Mouse (Mus musculus) liver, embryonic 14.5 days (tissue): ENCODE measurements at regions not wholly inside any gene's neighbourhood (a gene's known extent, or its start where the extent isn't known, plus 50 kb on each side); places are given as distances from the start of the nearest gene placed in this dataset.
A peak's percentile ranks its signal among the peaks of the same experiment; 100 is the strongest.

Experiments
- ATAC-seq: fragments of 200-750 bp; cut with Nextera tagmentation; 2 replicates; pipeline ENCODE4 v1.8.0; 2017; ENCODE audit warnings: moderate number of reproducible peaks, mild to moderate bottlenecking, moderate library complexity; ENCODE audit not compliant: insufficient read depth
- DNase-seq, 3 experiments: peaks; one replicate each; pipeline ENCODE4 v3.0.0-alpha.2; 2012 to 2013; ENCODE audit warnings: low read depth in 3 of 3, low spot score in 3 of 3
- H3K27ac ChIP-seq: fragments of 300-500 bp; sonication (generic); 2 replicates; pipeline ENCODE4 v1.5.1; 2014; ENCODE audit warnings: moderate library complexity, mild to moderate bottlenecking, control low read depth, inconsistent platforms
- H3K27me3 ChIP-seq: fragments of 300-500 bp; sonication (generic); 2 replicates; pipeline ENCODE4 v1.6.1; 2014; ENCODE audit warnings: mild to moderate bottlenecking, low read length, moderate library complexity; ENCODE audit not compliant: control insufficient read depth, insufficient read depth
- H3K36me3 ChIP-seq: fragments of 300-500 bp; sonication (generic); replicated peaks from 2 replicates; pipeline ENCODE4 v1.6.1; 2014; ENCODE audit warnings: low read depth; ENCODE audit not compliant: control insufficient read depth, insufficient read depth
- H3K4me1 ChIP-seq, 2 experiments: fragments of 200-500 bp in 1 of 2; fragments of 300-500 bp in 1 of 2; sonication (generic) in 1 of 2; replicated peaks; 2 replicates each; pipeline ENCODE4 v1.6.1; 2012 to 2014; ENCODE audit warnings: antibody characterized with exemption in 1 of 2, inconsistent platforms in 1 of 2, low read length in 1 of 2; ENCODE audit not compliant: control insufficient read depth in 2 of 2, insufficient read depth in 2 of 2
- H3K4me2 ChIP-seq: fragments of 300-500 bp; sonication (generic); 2 replicates; pipeline ENCODE4 v1.6.1; 2014; ENCODE audit warnings: low read depth, mild to moderate bottlenecking, control low read depth, moderate library complexity
- H3K4me3 ChIP-seq, 2 experiments: fragments of 200-500 bp in 1 of 2; fragments of 300-500 bp in 1 of 2; sonication (generic) in 1 of 2; 2 replicates each; pipeline ENCODE4 v1.5.1; 2012 to 2014; ENCODE audit warnings: low read depth in 2 of 2, low read length in 2 of 2, mild to moderate bottlenecking in 2 of 2, control low read depth in 1 of 2, inconsistent platforms in 1 of 2, moderate library complexity in 1 of 2; ENCODE audit not compliant: insufficient read depth in 1 of 2
- H3K9ac ChIP-seq: fragments of 300-500 bp; sonication (generic); replicated peaks from 2 replicates; pipeline ENCODE4 v1.6.1; 2014; ENCODE audit warnings: mild to moderate bottlenecking, control low read depth, moderate library complexity
- H3K9me3 ChIP-seq: fragments of 300-500 bp; sonication (generic); 2 replicates; pipeline ENCODE4 v1.6.1; 2016; ENCODE audit warnings: low read length, mixed read lengths; ENCODE audit not compliant: control insufficient read depth
- CTCF ChIP-seq: IDR thresholded peaks from 2 replicates; pipeline ENCODE4 v1.5.1; 2016; ENCODE audit warnings: antibody characterized with exemption, low read depth, control low read depth
- EP300 ChIP-seq: IDR thresholded peaks from 2 replicates; pipeline ENCODE4 v1.6.1; 2016; ENCODE audit warnings: antibody characterized with exemption, low read depth
- WGBS: fragments of 180-500 bp; shearing (Covaris S2); extraction: QIAGEN DNeasy Blood & Tissue Kit; methylation state at CpG from one replicate; pipeline ENCODE4 v1.1.7; 2014; ENCODE audit not compliant: insufficient replicate concordance; 5-methylcytosine and 5-hydroxymethylcytosine counted together

- no peak overlapping the region for H3K4me2 ChIP-seq
- TF ChIP-seq EP300 (no peak), CTCF (no peak)
- 49% methylated on average over 8 of the region's 8 CpGs for WGBS
- ATAC-seq, result no peak
- DNase-seq, result no peak
- H3K36me3 ChIP-seq, result no peaks in the 10 kb centered on the region
- peaks cover 0 to 11% of the 10 kb centered on the region in 2 experiments; a peak in 3 of 4 replicates for H3K4me1 ChIP-seq
- no peak overlapping the region for H3K4me3 ChIP-seq
- H3K27ac ChIP-seq, result no peak overlapping the region
- H3K9ac ChIP-seq, result no peak overlapping the region
- H3K9me3 ChIP-seq, result no peaks in the 10 kb centered on the region
- no peaks in the 10 kb centered on the region for H3K27me3 ChIP-seq
Observed at GRCm38 (mm10) chr15:59713965-59714739, 302.3 kb downstream of the 4933412E24Rik start.

- ATAC-seq (no peak), DNase-seq (no peak)
- no peaks in the 10 kb centered on the region for H3K36me3 ChIP-seq
- no peak overlapping the region for H3K27ac ChIP-seq
- no peaks in the 10 kb centered on the region for H3K9me3 ChIP-seq
- WGBS, result 30% methylated on average over 5 of the region's 5 CpGs
- no peaks in the 10 kb centered on the region for H3K27me3 ChIP-seq
- H3K4me2 ChIP-seq, result no peak overlapping the region
- no peak overlapping the region for H3K9ac ChIP-seq
- H3K4me1 ChIP-seq, result peaks cover 0 to 16% of the 10 kb centered on the region in 2 experiments; a peak in 3 of 4 replicates
- no peak overlapping the region for H3K4me3 ChIP-seq
- no peak for TF ChIP-seq CTCF
- TF ChIP-seq EP300, result no peak
Observed at GRCm38 (mm10) chr15:59712077-59712752, 304.2 kb downstream of the 4933412E24Rik start.

GRCm38 (mm10) chr15:59709925-59710324 is 306.5 kb downstream of the 4933412E24Rik start:
- Histone ChIP-seq H3K4me3 (no peak overlapping the region), H3K27ac (no peak overlapping the region), H3K27me3 (no peaks in the 10 kb centered on the region), H3K9me3 (no peaks in the 10 kb centered on the region), H3K36me3 (no peaks in the 10 kb centered on the region), H3K9ac (no peak overlapping the region), H3K4me1 (peaks cover 0 to 21% of the 10 kb centered on the region in 2 experiments; a peak in 3 of 4 replicates), H3K4me2 (no peak overlapping the region)
- WGBS, result 52% methylated on average over 2 of the region's 2 CpGs
- DNase-seq (no peak), ATAC-seq (no peak)
- TF ChIP-seq CTCF (no peak), EP300 (no peak)

GRCm38 (mm10) chr15:59708402-59708801 is 308.0 kb downstream of the 4933412E24Rik start:
- Histone ChIP-seq H3K27me3 (no peaks in the 10 kb centered on the region), H3K9me3 (no peaks in the 10 kb centered on the region), H3K36me3 (no peaks in the 10 kb centered on the region), H3K27ac (no peak overlapping the region), H3K4me1 (peaks cover 0 to 21% of the 10 kb centered on the region in 2 experiments; a peak in 3 of 4 replicates), H3K9ac (no peak overlapping the region), H3K4me3 (no peak overlapping the region), H3K4me2 (no peak overlapping the region)
- DNase-seq (peak in 1 of 3 experiments; percentile 18), ATAC-seq (no peak)
- TF ChIP-seq EP300 (no peak), CTCF (no peak)

- Histone ChIP-seq H3K4me1 (peaks cover 0 to 21% of the 10 kb centered on the region in 2 experiments; a peak in 3 of 4 replicates), H3K36me3 (no peaks in the 10 kb centered on the region), H3K27me3 (no peaks in the 10 kb centered on the region), H3K9ac (no peak overlapping the region), H3K27ac (no peak overlapping the region), H3K9me3 (no peaks in the 10 kb centered on the region), H3K4me3 (no peak overlapping the region), H3K4me2 (no peak overlapping the region)
- TF ChIP-seq CTCF, result no peak
- no peak for TF ChIP-seq EP300
- 73% methylated on average over 8 of the region's 8 CpGs for WGBS
- ATAC-seq (peak; percentile 51; the same call in 1 of the 2 replicates), DNase-seq (peak in 1 of 3 experiments; percentile 10)
Observed at GRCm38 (mm10) chr15:59707081-59707480, 309.3 kb downstream of the 4933412E24Rik start.
